Mouse (Mus musculus) neural tube, embryonic 11.5 days (tissue): ENCODE measurements at regions not wholly inside any gene's neighbourhood (a gene's known extent, or its start where the extent isn't known, plus 50 kb on each side); places are given as distances from the start of the nearest gene placed in this dataset.
A peak's percentile ranks its signal among the peaks of the same experiment; 100 is the strongest.

Experiments
- ATAC-seq: fragments of 200-750 bp; cut with Nextera tagmentation; 2 replicates; pipeline ENCODE4 v1.8.0; 2017; ENCODE audit warnings: moderate number of reproducible peaks, mild to moderate bottlenecking, moderate TSS enrichment, moderate library complexity; ENCODE audit not compliant: insufficient read depth, low FRiP score, low TSS enrichment
- DNase-seq: peaks from one replicate; pipeline ENCODE4 v3.0.0-alpha.2; 2015; ENCODE audit warnings: low spot score
- H3K27ac ChIP-seq: fragments of 300-500 bp; sonication (generic); 2 replicates; pipeline ENCODE4 v1.5.1; 2014; ENCODE audit warnings: low read depth, mild to moderate bottlenecking, low read length
- H3K27me3 ChIP-seq: fragments of 300-500 bp; sonication (generic); 2 replicates; pipeline ENCODE4 v1.6.1; 2014; ENCODE audit warnings: mild to moderate bottlenecking, low read length, mixed read lengths; ENCODE audit not compliant: control insufficient read depth, insufficient read depth
- H3K36me3 ChIP-seq: fragments of 300-500 bp; sonication (generic); 2 replicates; pipeline ENCODE4 v1.6.1; 2014; ENCODE audit warnings: mild to moderate bottlenecking, low read length, moderate library complexity, mixed read lengths; ENCODE audit not compliant: control insufficient read depth, insufficient read depth
- H3K4me1 ChIP-seq: fragments of 300-500 bp; sonication (generic); 2 replicates; pipeline ENCODE4 v1.6.1; 2014; ENCODE audit warnings: low read length, mixed read lengths; ENCODE audit not compliant: control insufficient read depth, insufficient read depth
- H3K4me2 ChIP-seq: fragments of 300-500 bp; sonication (generic); 2 replicates; pipeline ENCODE4 v1.6.1; 2014; ENCODE audit warnings: low read depth, mild to moderate bottlenecking, moderate library complexity
- H3K4me3 ChIP-seq: fragments of 300-500 bp; sonication (generic); 2 replicates; pipeline ENCODE4 v1.5.1; 2014; ENCODE audit warnings: low read depth, low read length
- H3K9ac ChIP-seq: fragments of 300-500 bp; sonication (generic); 2 replicates; pipeline ENCODE4 v1.6.1; 2014; ENCODE audit warnings: mild to moderate bottlenecking, low read length
- H3K9me3 ChIP-seq: fragments of 300-500 bp; sonication (generic); 2 replicates; pipeline ENCODE4 v1.6.1; 2016; ENCODE audit warnings: low read length; ENCODE audit not compliant: control insufficient read depth
- WGBS: fragments of 180-500 bp; shearing (Covaris S2); extraction: QIAGEN DNeasy Blood & Tissue Kit; methylation state at CpG from one replicate; pipeline ENCODE4 v1.1.7; 2014; 5-methylcytosine and 5-hydroxymethylcytosine counted together

DNA sequence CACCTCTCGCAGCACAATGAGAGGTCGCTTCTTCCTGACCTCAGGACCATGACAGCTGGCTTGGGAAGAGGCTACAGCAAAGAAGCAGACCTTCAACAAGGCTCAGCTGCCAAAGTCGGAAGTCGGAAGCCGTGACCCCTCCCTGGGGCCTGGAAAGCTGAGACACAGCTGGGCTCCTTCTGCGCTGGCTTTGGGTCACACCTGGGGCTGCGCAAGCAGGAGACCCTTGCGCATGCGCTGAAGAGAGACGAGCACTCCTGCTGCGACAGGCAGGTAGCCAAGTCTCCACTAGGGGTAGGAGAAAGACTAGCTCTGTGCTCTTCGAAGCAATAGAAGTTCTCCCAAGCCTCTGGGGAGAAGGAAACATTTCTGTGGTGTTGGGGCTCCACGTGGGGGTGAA, 109.3 kb upstream of the Dyrk2 start:
- Histone ChIP-seq H3K4me3 (no peak overlapping the region), H3K27ac (no peak overlapping the region), H3K36me3 (no peaks in the 10 kb centered on the region), H3K9ac (no peak overlapping the region), H3K4me1 (peaks cover 3% of the 10 kb centered on the region; the same call in 1 of the 2 replicates), H3K9me3 (no peaks in the 10 kb centered on the region), H3K4me2 (no peak overlapping the region), H3K27me3 (no peaks in the 10 kb centered on the region)
- WGBS, result 44% methylated on average over 13 of the region's 13 CpGs
- DNase-seq (peak; percentile 46), ATAC-seq (no peak)

DNA sequence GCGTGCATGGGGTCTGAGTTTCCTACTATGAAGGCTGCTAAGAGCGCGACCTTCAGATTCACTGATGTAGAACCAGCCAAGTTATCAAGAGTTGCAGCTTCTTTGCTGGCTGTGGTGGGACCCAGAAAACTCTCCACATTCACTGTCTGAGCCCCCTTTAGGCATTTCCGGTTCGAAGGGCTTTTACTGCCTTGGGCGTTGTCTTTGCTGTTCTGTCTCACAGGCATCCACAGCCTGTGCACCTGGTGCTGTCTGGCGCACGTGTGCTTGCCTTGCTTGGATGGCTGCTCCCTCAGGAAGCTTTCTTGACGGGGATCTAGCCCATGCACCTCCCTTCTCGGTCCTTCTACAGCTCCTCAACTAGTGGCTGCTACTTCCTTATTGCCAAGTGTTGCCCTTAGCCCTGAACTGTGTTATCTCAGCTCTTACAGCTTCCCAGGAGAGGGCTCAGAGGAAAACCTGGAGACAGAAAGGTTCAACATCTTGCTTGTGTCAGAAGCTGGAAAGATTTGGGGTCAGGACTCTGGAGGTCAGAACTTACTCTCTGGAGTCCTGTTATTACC, 108.3 kb upstream of the Dyrk2 start:
- H3K27me3 ChIP-seq, result no peaks in the 10 kb centered on the region
- 76% methylated on average over 10 of the region's 10 CpGs for WGBS
- H3K9me3 ChIP-seq, result no peaks in the 10 kb centered on the region

DNA sequence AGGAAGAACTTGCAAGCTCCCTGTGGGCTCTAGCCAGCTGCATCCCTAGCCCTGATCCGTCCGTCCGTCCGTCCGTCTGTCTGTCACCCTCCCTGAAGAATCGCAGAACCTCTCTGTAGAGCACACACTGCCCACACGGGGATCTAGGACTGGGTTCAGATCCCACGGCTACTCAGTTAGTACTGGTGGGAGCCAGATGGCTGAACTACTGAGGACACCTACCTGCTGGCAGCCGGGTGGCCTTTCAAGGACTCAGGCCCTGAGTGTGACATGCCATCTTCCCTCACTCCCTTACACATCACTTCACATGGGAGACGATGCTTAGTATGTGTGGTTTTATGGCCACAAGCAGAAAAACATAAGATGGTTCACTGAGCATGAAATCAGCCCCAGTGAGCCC, 106.4 kb upstream of the Dyrk2 start:
- Histone ChIP-seq H3K4me2 (no peak overlapping the region), H3K36me3 (no peaks in the 10 kb centered on the region), H3K4me3 (no peak overlapping the region), H3K27me3 (no peaks in the 10 kb centered on the region), H3K4me1 (peaks cover 3% of the 10 kb centered on the region; the same call in 1 of the 2 replicates), H3K9ac (no peak overlapping the region), H3K9me3 (no peaks in the 10 kb centered on the region), H3K27ac (no peak overlapping the region)
- ATAC-seq (no peak), DNase-seq (no peak)
- WGBS, result 78% methylated on average over 10 of the region's 10 CpGs

More for the DNA sequence above, 108.3 kb upstream of the Dyrk2 start:
- ATAC-seq, result no peak
- no peak overlapping the region for H3K9ac ChIP-seq
- no peak overlapping the region for H3K27ac ChIP-seq
- no peak overlapping the region for H3K4me2 ChIP-seq
- H3K36me3 ChIP-seq, result no peaks in the 10 kb centered on the region
- H3K4me1 ChIP-seq, result peaks cover 3% of the 10 kb centered on the region; the same call in 1 of the 2 replicates
- no peak for DNase-seq
- H3K4me3 ChIP-seq, result no peak overlapping the region

DNA sequence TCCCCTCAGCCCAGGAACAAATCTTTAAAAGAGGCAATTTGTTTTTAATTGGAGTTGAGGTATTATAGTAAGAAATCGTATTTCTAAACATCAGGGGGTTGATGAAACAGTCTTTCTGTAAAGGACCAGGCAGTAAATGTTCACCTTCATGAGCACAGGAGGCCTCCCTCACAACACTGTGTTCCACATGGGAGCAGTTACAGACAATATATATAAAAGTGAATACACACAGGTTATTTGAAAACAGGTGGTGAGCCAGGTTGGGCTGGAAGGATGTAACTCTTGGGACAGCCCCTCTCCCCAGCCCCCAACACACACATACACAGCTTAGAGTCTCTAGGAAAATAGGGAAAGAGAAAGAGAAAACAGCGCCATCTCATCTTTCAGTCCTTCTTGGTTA, 105.8 kb upstream of the Dyrk2 start:
- ATAC-seq (no peak), DNase-seq (no peak)
- Histone ChIP-seq H3K27ac (no peak overlapping the region), H3K4me2 (no peak overlapping the region), H3K9me3 (no peaks in the 10 kb centered on the region), H3K36me3 (no peaks in the 10 kb centered on the region), H3K27me3 (no peaks in the 10 kb centered on the region), H3K4me1 (peaks cover 3% of the 10 kb centered on the region; the same call in 1 of the 2 replicates), H3K4me3 (no peak overlapping the region), H3K9ac (no peak overlapping the region)
- 86% methylated on average over 2 of the region's 2 CpGs for WGBS

DNA sequence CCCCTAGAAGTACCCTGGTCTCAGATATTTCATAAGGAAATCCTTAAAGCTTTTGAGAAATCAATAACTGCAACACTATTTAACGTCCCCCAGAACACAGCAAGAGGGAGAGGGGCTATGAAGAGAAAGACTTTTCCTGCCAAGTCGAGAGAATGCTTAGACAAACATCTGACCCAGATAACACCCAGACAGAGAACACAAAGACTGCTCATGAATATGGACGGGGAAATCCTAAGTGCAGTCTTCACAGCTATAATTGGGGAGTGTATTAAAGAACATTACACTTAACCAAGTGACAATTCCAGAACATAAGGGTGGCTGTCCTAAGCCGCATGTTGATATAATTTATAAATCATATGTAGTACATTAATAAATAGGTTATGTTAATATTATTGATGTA, 103.3 kb upstream of the Dyrk2 start:
- H3K4me1 ChIP-seq, result peaks cover 3% of the 10 kb centered on the region; the same call in 1 of the 2 replicates
- no peaks in the 10 kb centered on the region for H3K9me3 ChIP-seq
- WGBS, result 62% methylated on average over 4 of the region's 4 CpGs
- DNase-seq (no peak), ATAC-seq (no peak)
- H3K27ac ChIP-seq, result no peak overlapping the region
- no peaks in the 10 kb centered on the region for H3K36me3 ChIP-seq
- H3K9ac ChIP-seq, result no peak overlapping the region
- no peak overlapping the region for H3K4me3 ChIP-seq
- no peaks in the 10 kb centered on the region for H3K27me3 ChIP-seq
- no peak overlapping the region for H3K4me2 ChIP-seq

DNA sequence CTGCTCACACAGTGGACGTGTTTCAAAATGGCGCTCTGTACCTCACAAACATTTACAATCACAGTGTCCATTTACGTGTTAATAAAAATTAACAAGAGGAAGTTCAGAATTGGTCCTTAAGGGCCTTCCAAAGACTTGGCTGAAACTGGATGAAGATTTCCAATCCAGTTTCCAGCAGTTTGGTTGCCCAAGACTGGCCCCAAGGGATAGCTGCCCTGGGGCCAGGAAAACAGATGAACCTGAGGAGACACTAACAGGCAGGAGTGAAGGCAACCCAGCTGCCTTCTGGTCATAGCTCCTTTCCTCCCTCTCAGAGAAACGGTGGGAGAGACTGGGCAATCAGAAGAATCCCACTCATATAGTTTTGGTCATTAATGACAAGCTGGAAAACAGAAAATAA, 102.6 kb upstream of the Dyrk2 start:
- DNase-seq (no peak), ATAC-seq (no peak)
- Histone ChIP-seq H3K27me3 (no peaks in the 10 kb centered on the region), H3K36me3 (no peaks in the 10 kb centered on the region), H3K9me3 (no peaks in the 10 kb centered on the region), H3K9ac (no peak overlapping the region), H3K27ac (no peak overlapping the region), H3K4me2 (no peak overlapping the region), H3K4me1 (peaks cover 3% of the 10 kb centered on the region; the same call in 1 of the 2 replicates), H3K4me3 (no peak overlapping the region)
- 92% methylated on average over 4 of the region's 4 CpGs for WGBS

DNA sequence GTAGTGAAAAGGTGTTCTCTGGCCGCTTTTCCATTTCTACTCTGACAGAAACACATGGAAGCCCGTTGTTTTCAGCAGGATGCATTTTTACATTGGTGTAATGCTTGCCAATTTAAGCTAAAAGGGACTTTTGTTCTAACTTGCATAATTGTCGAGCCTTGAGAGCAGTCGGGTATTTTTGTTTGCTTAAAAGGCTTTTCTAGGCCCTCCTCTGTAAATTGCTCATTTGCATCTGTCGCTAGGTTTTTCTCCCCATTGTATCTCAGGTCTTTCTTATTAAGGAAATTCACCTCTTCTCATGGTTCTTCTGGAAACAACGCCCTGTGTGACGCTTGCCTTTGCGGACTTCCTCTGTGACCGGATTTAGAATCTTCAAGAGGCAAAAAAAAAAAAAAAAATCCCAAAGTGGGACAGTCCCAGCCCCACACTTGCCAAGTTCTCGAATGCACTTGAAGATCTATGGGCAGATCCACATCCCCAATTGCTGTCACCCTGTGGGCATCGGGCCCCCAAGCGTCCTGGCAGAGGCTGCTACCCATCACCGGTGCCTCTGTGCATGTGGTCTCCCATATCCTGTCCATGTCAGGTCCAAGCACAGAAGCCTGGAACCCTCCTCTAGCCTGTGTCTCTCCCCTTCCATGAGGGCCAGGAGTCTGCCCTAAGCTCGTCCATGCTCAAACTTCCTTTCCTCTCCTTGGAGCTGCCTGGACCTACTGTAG, 100.6 kb upstream of the Dyrk2 start:
- DNase-seq (no peak), ATAC-seq (no peak)

DNA sequence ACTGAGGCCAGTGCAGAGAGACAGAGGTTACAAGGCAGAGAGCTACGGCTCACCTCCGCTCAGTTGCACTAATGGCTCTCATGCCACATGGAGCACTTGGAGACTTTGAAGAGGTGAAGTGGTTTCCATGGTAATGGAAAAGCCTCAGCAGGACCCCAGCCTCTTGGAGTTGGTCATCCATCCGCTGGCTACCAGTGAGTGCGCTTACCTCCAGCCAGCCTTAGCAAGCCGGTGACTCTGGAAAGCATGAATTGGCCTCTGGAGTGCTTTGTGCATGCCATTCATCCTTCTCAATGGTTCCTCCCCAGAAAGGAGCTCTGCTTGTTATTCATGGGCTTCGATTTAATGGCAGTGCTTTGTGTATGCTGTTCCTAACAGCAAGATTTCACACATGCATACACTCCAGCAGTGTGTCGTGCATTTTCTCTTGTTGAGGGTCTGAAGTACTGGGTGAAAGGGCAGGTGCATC, 91.7 kb upstream of the Dyrk2 start:
- DNase-seq, result peak; percentile 71
- Histone ChIP-seq H3K36me3 (no peaks in the 10 kb centered on the region), H3K27ac (no peak overlapping the region), H3K27me3 (0 out of 2 replicates have a peak, but pooled peaks cover 2% of the 10 kb centered on the region), H3K4me1 (peaks cover 11% of the 10 kb centered on the region), H3K9ac (no peak overlapping the region), H3K9me3 (no peaks in the 10 kb centered on the region), H3K4me2 (no peak overlapping the region), H3K4me3 (no peak overlapping the region)
- WGBS, result 25% methylated on average over 7 of the region's 7 CpGs
- ATAC-seq, result peak; percentile 95

More for the DNA sequence above, 100.6 kb upstream of the Dyrk2 start:
- WGBS, result 87% methylated on average over 14 of the region's 14 CpGs
- Histone ChIP-seq H3K4me1 (no peaks in the 10 kb centered on the region), H3K9me3 (no peaks in the 10 kb centered on the region), H3K27me3 (no peaks in the 10 kb centered on the region), H3K4me2 (no peak overlapping the region), H3K4me3 (no peak overlapping the region), H3K9ac (no peak overlapping the region), H3K27ac (no peak overlapping the region), H3K36me3 (no peaks in the 10 kb centered on the region)

DNA sequence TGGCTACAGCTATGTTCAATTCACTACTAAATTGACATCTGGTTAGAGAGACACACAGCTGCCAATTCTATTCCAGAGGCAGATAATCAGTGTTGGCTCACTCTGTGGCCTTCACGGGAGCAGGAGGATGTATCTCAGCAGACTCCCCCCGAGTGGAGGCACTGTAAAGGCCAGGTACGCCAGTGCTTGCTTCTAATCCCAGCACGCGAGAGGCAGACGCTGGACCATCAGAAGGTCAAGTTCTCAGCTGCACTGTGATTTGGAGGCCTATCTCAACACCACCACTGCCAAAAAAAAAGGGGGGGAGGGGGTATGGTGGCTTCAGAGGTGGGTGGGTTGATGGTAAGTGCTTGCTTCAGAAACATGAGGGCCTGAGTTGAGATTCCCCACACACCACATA, 90.1 kb upstream of the Dyrk2 start:
- 75% methylated on average over 6 of the region's 6 CpGs for WGBS
- Histone ChIP-seq H3K27ac (no peak overlapping the region), H3K4me2 (no peak overlapping the region)

More for the DNA sequence above, 90.1 kb upstream of the Dyrk2 start:
- no peak for DNase-seq
- peaks cover 11% of the 10 kb centered on the region for H3K4me1 ChIP-seq
- 0 out of 2 replicates have a peak, but pooled peaks cover 2% of the 10 kb centered on the region for H3K27me3 ChIP-seq
- ATAC-seq, result no peak
- H3K4me3 ChIP-seq, result no peak overlapping the region
- no peaks in the 10 kb centered on the region for H3K9me3 ChIP-seq
- no peaks in the 10 kb centered on the region for H3K36me3 ChIP-seq
- no peak overlapping the region for H3K9ac ChIP-seq
